Mouse (Mus musculus) gastrocnemius, postnatal 36 days (tissue): Measurements from ENCODE around the gene Serhl. TPM values are rescaled to one million over a fixed set of nuclear protein-coding genes. Genes with fewer than 3 reads are reported as not detected.
A peak's percentile ranks its signal among the peaks of the same experiment; 100 is the strongest.
"Not testable (repeated sequence)": the region's sequence is repeated elsewhere in the genome, so short reads cannot be mapped to it uniquely, and the experiment has no call there.

Experiments
- DNase-seq, 2 experiments: peaks; one replicate each; pipeline ENCODE4 v3.0.0; 2022
- intact Hi-C: fragments of 180-260 bp; cut with DNase I; formaldehyde crosslinking; loops from one replicate; pipeline ENCODE4 v1.15.1; 2025
- total RNA-seq, 2 experiments: library from RNA; stranded (reverse); gene quantifications; 2 replicates each; pipeline ENCODE4 v1.2.3; 2021

Serhl gene
- total RNA-seq, 2 experiments from 2014 or later = 25.8 to 27.5 TPM

GRCm38 (mm10) chr15:83122566-83123145 is 33.4 kb downstream of the Serhl start, which contains the start of gene Rrp7a:
Gene Rrp7a (minus strand): TSS chr15:83122801.
- intact Hi-C loops = no loop called here
- DNase-seq = peak; percentile 91 to 92

GRCm38 (mm10) chr15:83124625-83125024 is 35.3 kb downstream of the Serhl start:
- no peak for DNase-seq
- intact Hi-C loops = no loop called here

GRCm38 (mm10) chr15:83126582-83126981 is 37.3 kb downstream of the Serhl start:
- no peak for DNase-seq

GRCm38 (mm10) chr15:83127037-83127436 is 37.7 kb downstream of the Serhl start:
- intact Hi-C loops, DNase-seq: not testable (repeated sequence)

More at GRCm38 (mm10) chr15:83126582-83126981, 37.3 kb downstream of the Serhl start:
- intact Hi-C loops = no loop called here

- intact Hi-C loops = no loop called here
- DNase-seq = no peak
These were observed 40.4 kb downstream of the Serhl start for GRCm38 (mm10) chr15:83129530-83130231.

- intact Hi-C loops = no loop called here
- peak in 1 of 2 experiments; percentile 30 for DNase-seq
These were observed 45.4 kb downstream of the Serhl start for GRCm38 (mm10) chr15:83134671-83135070.

GRCm38 (mm10) chr15:83135654-83136053 is 46.3 kb downstream of the Serhl start:
- intact Hi-C loops = no loop called here
- no peak for DNase-seq

GRCm38 (mm10) chr15:83142861-83143260 is 53.6 kb downstream of the Serhl start:
- DNase-seq = no peak
- intact Hi-C loops = no loop called here

- DNase-seq = no peak
- intact Hi-C loops = no loop called here
These were observed 56.2 kb downstream of the Serhl start for GRCm38 (mm10) chr15:83145541-83145940.

GRCm38 (mm10) chr15:83148395-83148794 is 59.1 kb downstream of the Serhl start:
- intact Hi-C loops = no loop called here
- no peak for DNase-seq

- no peak for DNase-seq
- intact Hi-C loops = no loop called here
These were observed 59.5 kb downstream of the Serhl start for GRCm38 (mm10) chr15:83148801-83149195.

- intact Hi-C loops = no loop called here
These were observed 60.1 kb downstream of the Serhl start, which contains the start of gene Poldip3 for GRCm38 (mm10) chr15:83149196-83150072. Gene Poldip3 (minus strand): TSS chr15:83149384.

GRCm38 (mm10) chr15:83150073-83150442 is 60.8 kb downstream of the Serhl start:
- intact Hi-C loops = no loop called here
- DNase-seq = no peak

More at GRCm38 (mm10) chr15:83149196-83150072, 60.1 kb downstream of the Serhl start, which contains the start of gene Poldip3:
- DNase-seq = peak; percentile 97 to 98

GRCm38 (mm10) chr15:83150694-83151093 is 61.4 kb downstream of the Serhl start:
- intact Hi-C loops = no loop called here
- DNase-seq = no peak

GRCm38 (mm10) chr15:83154309-83154708 is 65.0 kb downstream of the Serhl start:
- intact Hi-C loops = no loop called here

GRCm38 (mm10) chr15:83155672-83156419 is 66.5 kb downstream of the Serhl start:
- intact Hi-C loops = loop anchor here (5.0 kb wide), 1 partner anchor 51 kb away; no protein-coding TSS in a partner anchor
- DNase-seq = no peak

More at GRCm38 (mm10) chr15:83154309-83154708, 65.0 kb downstream of the Serhl start:
- no peak for DNase-seq

GRCm38 (mm10) chr15:83156929-83157666 is 67.8 kb downstream of the Serhl start:
- intact Hi-C loops = loop anchor here (5.0 kb wide), 1 partner anchor 50 kb away; no protein-coding TSS in a partner anchor
- DNase-seq = peak; percentile 69 to 70

- no peak for DNase-seq
- intact Hi-C loops = loop anchor here (5.0 kb wide), 1 partner anchor 50 kb away; no protein-coding TSS in a partner anchor
These were observed 68.4 kb downstream of the Serhl start for GRCm38 (mm10) chr15:83157667-83158064.

- no peak for DNase-seq
- intact Hi-C loops = loop anchor here (5.0 kb wide), 1 partner anchor 49 kb away; no protein-coding TSS in a partner anchor
These were observed 69.4 kb downstream of the Serhl start for GRCm38 (mm10) chr15:83158587-83159160.
